In the genomic region with DNA sequence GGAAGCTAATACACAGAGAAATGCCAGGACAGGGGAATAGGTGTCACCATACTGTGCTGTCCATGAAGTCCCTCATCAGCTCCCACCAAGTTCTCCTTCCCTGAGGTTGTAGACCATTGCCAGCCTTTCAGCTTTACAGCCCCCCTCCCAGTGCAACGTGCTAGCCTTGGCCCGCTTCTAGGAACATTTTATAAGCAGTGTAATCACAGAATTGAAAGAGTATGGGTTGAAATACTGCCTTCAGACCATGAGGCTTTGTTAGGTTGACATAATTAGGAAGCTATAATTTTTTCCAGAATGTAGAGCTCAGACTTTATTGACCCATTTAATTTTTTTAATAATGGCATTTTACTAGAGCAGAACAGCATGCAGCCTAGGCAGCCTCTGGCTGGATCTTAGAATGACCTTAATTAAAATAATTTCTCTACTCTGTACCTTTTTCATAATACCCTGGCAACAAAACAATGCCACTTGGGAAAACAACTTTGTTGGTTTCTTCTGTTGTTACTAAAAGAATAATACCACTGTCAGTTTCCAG, we compare ENCODE assay signal across 24 mouse cellular contexts.
DNase-seq lines count a peak whose midpoint lies in the region; ATAC-seq and TF ChIP-seq lines count a peak whose summit lies in the region.
"Had no signal": no experiment of that assay in that cellular context is flagged by ENCODE, and none has a peak within 500 bp of the region (broad histone marks: within the 10 kb centered on the region; RNA-seq: fewer than 3 reads in every experiment).

No protein-coding gene starts in this region.

- no peaks in the 10 kb centered on the region for H3K9me3 ChIP-seq in forebrain, postnatal 0 days (ENCODE audit: low read length)
- H3K9me3 ChIP-seq in forebrain, embryonic 16.5 days (ENCODE audit: control insufficient read depth, low read length), result no peaks in the 10 kb centered on the region
- no peaks in the 10 kb centered on the region for H3K9me3 ChIP-seq in neural tube, embryonic 14.5 days (ENCODE audit: control insufficient read depth, low read length)
- no peaks in the 10 kb centered on the region for H3K9me3 ChIP-seq in limb, embryonic 14.5 days (ENCODE audit: control insufficient read depth, low read length)
- H3K9me3 ChIP-seq: embryonic facial prominence, embryonic 15.5 days; forebrain, embryonic 10.5 days; G1E; heart, embryonic 12.5 days; hindbrain, embryonic 10.5 days; intestine, embryonic 15.5 days had no signal

- ATAC-seq in forebrain, postnatal 0 days, result peak; percentile 15; the same call in 1 of the 2 replicates
- no peak; the same call in 1 of the 2 replicates for ATAC-seq in forebrain, embryonic 16.5 days
- ATAC-seq in neural tube, embryonic 14.5 days (ENCODE audit: low read depth), result peak; percentile 40; the same call in 1 of the 2 replicates
- peak; percentile 72 for ATAC-seq in limb, embryonic 14.5 days (ENCODE audit: low FRiP score, low read depth)
- ATAC-seq: CD4-positive, CD25-positive, alpha-beta regulatory T cell, adult 4 months; forebrain, embryonic 14.5 days; intestine, embryonic 15.5 days had no signal

- no peak for DNase-seq in forebrain, postnatal 0 days
- DNase-seq in neural tube, embryonic 10.5 days (ENCODE audit: extremely low spot score, low spot score), result no peak
- DNase-seq in limb, embryonic 14.5 days (ENCODE audit: low spot score), result peak; percentile 16
- DNase-seq in kidney, adult 18-20 months, result no peak
- no peak for DNase-seq in gastrocnemius, postnatal 36 days
- DNase-seq: adrenal gland, postnatal 10 days; B cell, adult 2 months; cerebellum, adult 11 months; cerebellum, adult 8-10 months; cerebellum, postnatal 14 days; embryo, embryonic 11 days; gastrocnemius, adult 2 months; heart, adult 18-20 months had no signal

- no peak overlapping the region for H3K9ac ChIP-seq in forebrain, postnatal 0 days
- no peak overlapping the region for H3K9ac ChIP-seq in forebrain, embryonic 16.5 days (replicated peaks; ENCODE audit: low read depth, low read length)
- no peak overlapping the region for H3K9ac ChIP-seq in neural tube, embryonic 14.5 days (replicated peaks; ENCODE audit: low read depth, low read length)
- H3K9ac ChIP-seq in limb, embryonic 14.5 days (ENCODE audit: low read depth, low read length, severe bottlenecking), result no peak overlapping the region
- H3K9ac ChIP-seq: embryonic facial prominence, embryonic 15.5 days; heart, embryonic 12.5 days; intestine, embryonic 15.5 days had no signal

- H3K4me2 ChIP-seq in forebrain, postnatal 0 days (ENCODE audit: low read depth), result no peak overlapping the region
- no peak overlapping the region for H3K4me2 ChIP-seq in forebrain, embryonic 16.5 days (ENCODE audit: low read length)
- H3K4me2 ChIP-seq in neural tube, embryonic 14.5 days (ENCODE audit: low read depth, low read length), result no peak overlapping the region
- no peak overlapping the region for H3K4me2 ChIP-seq in limb, embryonic 14.5 days (replicated peaks; ENCODE audit: low read depth, low read length, severe bottlenecking)
- H3K4me2 ChIP-seq: embryonic facial prominence, embryonic 15.5 days; heart, embryonic 12.5 days; intestine, embryonic 15.5 days had no signal

- TF ChIP-seq POLR2A in limb, embryonic 14.5 days (IDR thresholded peaks at IDR 0.05; ENCODE audit: borderline replicate concordance, extremely low read depth, insufficient read depth, insufficient read length), result no peak

- H3K4me3 ChIP-seq in forebrain, postnatal 0 days (ENCODE audit: low read depth, low read length), result no peak overlapping the region
- H3K4me3 ChIP-seq in forebrain, embryonic 16.5 days (replicated peaks; ENCODE audit: low read length), result no peak overlapping the region
- no peak overlapping the region for H3K4me3 ChIP-seq in neural tube, embryonic 14.5 days (ENCODE audit: low read depth, low read length)
- H3K4me3 ChIP-seq in limb, embryonic 14.5 days (replicated peaks; ENCODE audit: low read length), result no peak overlapping the region
- H3K4me3 ChIP-seq: embryonic facial prominence, embryonic 15.5 days; erythroblast, embryonic 14.5 days; forebrain, embryonic 10.5 days; gastrocnemius, adult 2 months; heart, embryonic 12.5 days; hindbrain, embryonic 10.5 days; intestine, embryonic 15.5 days had no signal

- H3K27me3 ChIP-seq in forebrain, postnatal 0 days (ENCODE audit: insufficient read depth, low read length), result no peaks in the 10 kb centered on the region
- H3K27me3 ChIP-seq in forebrain, embryonic 16.5 days (replicated peaks; ENCODE audit: control insufficient read depth, insufficient read depth, low read length), result no peaks in the 10 kb centered on the region
- H3K27me3 ChIP-seq in neural tube, embryonic 14.5 days (ENCODE audit: control insufficient read depth, insufficient read depth, low read length), result no peaks in the 10 kb centered on the region
- H3K27me3 ChIP-seq in limb, embryonic 14.5 days (ENCODE audit: control insufficient read depth, insufficient read depth, low read length), result no peaks in the 10 kb centered on the region
- H3K27me3 ChIP-seq: embryonic facial prominence, embryonic 15.5 days; heart, embryonic 12.5 days; intestine, embryonic 15.5 days had no signal

- intact Hi-C loops in gastrocnemius, postnatal 36 days (cut with DNase I), result loop anchor here (5.0 kb wide), 1 partner anchor 93 kb away; no protein-coding TSS in a partner anchor

- 66% methylated on average over 2 of the region's 2 CpGs for WGBS in forebrain, postnatal 0 days
- WGBS in forebrain, embryonic 16.5 days, result 52% methylated on average over 2 of the region's 2 CpGs
- WGBS in neural tube, embryonic 14.5 days, result 57% methylated on average over 2 of the region's 2 CpGs
- WGBS in limb, embryonic 14.5 days, result 40% methylated on average over 2 of the region's 2 CpGs

- no peaks in the 10 kb centered on the region for H3K36me3 ChIP-seq in forebrain, postnatal 0 days (ENCODE audit: insufficient read depth)
- no peaks in the 10 kb centered on the region for H3K36me3 ChIP-seq in forebrain, embryonic 16.5 days (ENCODE audit: control insufficient read depth, insufficient read depth)
- no peaks in the 10 kb centered on the region for H3K36me3 ChIP-seq in neural tube, embryonic 14.5 days (ENCODE audit: control insufficient read depth, insufficient read depth, low read length)
- H3K36me3 ChIP-seq in limb, embryonic 14.5 days (ENCODE audit: control insufficient read depth, insufficient read depth, low read length), result 0 out of 2 replicates have a peak, but pooled peaks cover 3% of the 10 kb centered on the region
- H3K36me3 ChIP-seq: embryonic facial prominence, embryonic 15.5 days; forebrain, embryonic 10.5 days; heart, embryonic 12.5 days; hindbrain, embryonic 10.5 days; intestine, embryonic 15.5 days had no signal

- no peak for TF ChIP-seq CTCF in forebrain, postnatal 0 days (IDR thresholded peaks at IDR 0.05; ENCODE audit: low read depth)

- no peaks in the 10 kb centered on the region for H3K4me1 ChIP-seq in forebrain, postnatal 0 days (ENCODE audit: insufficient read depth)
- H3K4me1 ChIP-seq in forebrain, embryonic 16.5 days (replicated peaks; ENCODE audit: control insufficient read depth, insufficient read depth, low read length), result no peaks in the 10 kb centered on the region
- 0 out of 2 replicates have a peak, but pooled peaks cover 4% of the 10 kb centered on the region for H3K4me1 ChIP-seq in neural tube, embryonic 14.5 days (ENCODE audit: control insufficient read depth, insufficient read depth, low read length)
- H3K4me1 ChIP-seq in limb, embryonic 14.5 days (ENCODE audit: control insufficient read depth, insufficient read depth, low read length), result peaks cover 10% of the 10 kb centered on the region
- H3K4me1 ChIP-seq: embryonic facial prominence, embryonic 15.5 days; hindbrain, embryonic 10.5 days; intestine, embryonic 15.5 days had no signal

- no peak overlapping the region for H3K27ac ChIP-seq in forebrain, postnatal 0 days (ENCODE audit: low read depth, low read length)
- no peak overlapping the region for H3K27ac ChIP-seq in forebrain, embryonic 16.5 days (ENCODE audit: low read length)
- no peak overlapping the region; the same call in 1 of the 2 replicates for H3K27ac ChIP-seq in neural tube, embryonic 14.5 days (ENCODE audit: low read depth, low read length)
- 0 out of 2 replicates have a peak overlapping the region, but pooled peaks have one; percentile 26 for H3K27ac ChIP-seq in limb, embryonic 14.5 days (replicated peaks; ENCODE audit: low read depth, low read length)
- H3K27ac ChIP-seq: embryonic facial prominence, embryonic 15.5 days; forebrain, embryonic 10.5 days; gastrocnemius, adult 2 months; hindbrain, embryonic 10.5 days; intestine, embryonic 15.5 days had no signal
